Mouse (Mus musculus) kidney, embryonic 14.5 days (tissue): ENCODE results near the gene Sox8. TPM values are rescaled to one million over a fixed set of nuclear protein-coding genes. Genes with fewer than 3 reads are reported as not detected.

ENCODE experiments used
- ATAC-seq: fragments of 200-750 bp; cut with Nextera tagmentation; 2 replicates; pipeline ENCODE4 v1.8.0; 2017; ENCODE audit warnings: moderate number of reproducible peaks, mild to moderate bottlenecking, moderate TSS enrichment, moderate library complexity; ENCODE audit not compliant: low FRiP score, low TSS enrichment
- H3K27ac ChIP-seq: fragments of 300-500 bp; sonication (generic); 2 replicates; pipeline ENCODE4 v1.5.1; 2014; ENCODE audit warnings: low read depth, mild to moderate bottlenecking, low read length, moderate library complexity, mixed read lengths
- H3K27me3 ChIP-seq: fragments of 300-500 bp; sonication (generic); 2 replicates; pipeline ENCODE4 v1.6.1; 2014; ENCODE audit warnings: mild to moderate bottlenecking, low read length; ENCODE audit not compliant: control insufficient read depth, insufficient read depth
- H3K36me3 ChIP-seq: fragments of 300-500 bp; sonication (generic); 2 replicates; pipeline ENCODE4 v1.6.1; 2014; ENCODE audit warnings: low read length, mixed read lengths; ENCODE audit not compliant: control insufficient read depth, insufficient read depth
- H3K4me1 ChIP-seq: fragments of 300-500 bp; sonication (generic); 2 replicates; pipeline ENCODE4 v1.6.1; 2014; ENCODE audit warnings: low read length, mixed read lengths; ENCODE audit not compliant: control insufficient read depth, insufficient read depth
- H3K4me2 ChIP-seq: fragments of 300-500 bp; sonication (generic); replicated peaks from 2 replicates; pipeline ENCODE4 v1.6.1; 2014; ENCODE audit warnings: low read depth, mild to moderate bottlenecking, low read length
- H3K4me3 ChIP-seq: fragments of 300-500 bp; sonication (generic); 2 replicates; pipeline ENCODE4 v1.5.1; 2014; ENCODE audit warnings: mild to moderate bottlenecking, low read length
- H3K9ac ChIP-seq: fragments of 300-500 bp; sonication (generic); 2 replicates; pipeline ENCODE4 v1.6.1; 2014; ENCODE audit warnings: low read depth, mild to moderate bottlenecking, low read length, moderate library complexity
- H3K9me3 ChIP-seq: fragments of 300-500 bp; sonication (generic); 2 replicates; pipeline ENCODE4 v1.6.1; 2016; ENCODE audit warnings: low read length; ENCODE audit not compliant: control insufficient read depth
- WGBS: fragments of 180-500 bp; shearing (Covaris S2); extraction: QIAGEN DNeasy Blood & Tissue Kit; methylation state at CpG from one replicate; pipeline ENCODE4 v1.1.7; 2014; 5-methylcytosine and 5-hydroxymethylcytosine counted together
- polyA plus RNA-seq: library from polyadenylated mRNA; unstranded; fragments of >200 nt; fragmentation: Nextera tagmentation; extraction: Ambion mirVana; gene quantifications from 2 replicates; pipeline ENCODE4 v1.2.1, GENCODE M21; 2014

Gene Sox8
- polyA plus RNA-seq, 1 experiment from 2014 or later: 8.5 TPM

DNA sequence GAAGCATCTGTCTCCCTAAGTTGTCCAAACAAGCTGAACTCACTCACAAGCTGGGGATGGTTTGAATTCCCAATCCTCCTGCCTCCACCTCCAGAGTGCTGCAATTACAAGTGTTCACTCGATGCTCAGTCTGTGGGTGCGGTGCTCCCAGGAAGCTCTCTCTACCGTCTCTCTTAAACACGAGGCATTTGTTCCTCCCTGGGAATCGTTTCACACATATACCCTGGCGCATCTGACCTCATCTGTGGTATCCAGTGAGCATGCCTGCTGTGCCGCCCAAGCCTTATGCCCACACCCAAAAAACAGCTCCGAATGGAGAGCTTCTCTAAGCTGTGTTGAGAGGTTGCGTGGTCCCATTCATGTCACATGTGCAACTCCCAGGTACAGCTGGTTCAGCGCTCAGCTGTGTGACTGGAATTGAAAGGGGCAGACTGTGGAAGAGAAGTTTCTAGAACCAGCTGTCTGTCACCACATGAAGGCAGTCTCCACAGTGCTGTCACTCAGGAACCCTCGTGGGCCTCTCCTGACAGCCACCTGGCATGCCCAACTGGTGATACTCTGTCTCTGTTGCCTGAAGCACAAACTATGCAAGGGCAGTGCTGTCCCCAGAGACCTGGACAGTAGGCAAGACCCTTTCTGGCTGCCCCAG is 37.8 kb upstream of the Sox8 start:
- H3K27ac ChIP-seq: no peak overlapping the region

DNA sequence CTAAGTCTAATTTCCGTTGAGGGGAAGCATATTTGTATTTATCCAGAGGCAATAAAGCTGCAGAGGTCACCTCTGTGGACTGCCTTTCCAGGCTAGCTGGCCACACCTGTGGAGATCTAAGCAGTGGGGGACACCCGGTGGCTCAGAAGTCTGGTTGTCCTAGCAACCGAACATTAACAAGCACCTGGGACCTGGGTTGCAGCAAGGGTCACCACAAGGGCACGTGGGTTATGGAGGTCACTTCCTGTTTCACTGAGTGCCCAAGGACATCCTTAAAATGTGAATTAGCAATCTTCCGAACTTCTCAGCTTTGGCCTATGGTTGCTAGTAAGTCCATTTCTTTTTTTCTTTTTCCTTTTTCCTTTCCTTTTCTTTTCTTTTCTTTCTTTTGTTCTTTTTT is 33.7 kb upstream of the Sox8 start:
- Histone ChIP-seq H3K9me3 (no peaks in the 10 kb centered on the region), H3K27ac (no peak overlapping the region), H3K27me3 (no peaks in the 10 kb centered on the region), H3K4me1 (peaks cover 8% of the 10 kb centered on the region), H3K4me2 (no peak overlapping the region), H3K4me3 (no peak overlapping the region), H3K36me3 (no peaks in the 10 kb centered on the region), H3K9ac (no peak overlapping the region)
- 25% methylated on average over 5 of the region's 5 CpGs for whole genome bisulfite sequencing
- ATAC-seq: no peak

More for the DNA sequence above, 37.8 kb upstream of the Sox8 start:
- Histone ChIP-seq H3K36me3 (no peaks in the 10 kb centered on the region), H3K4me3 (no peak overlapping the region), H3K4me1 (peaks cover 15% of the 10 kb centered on the region), H3K27me3 (no peaks in the 10 kb centered on the region), H3K4me2 (no peak overlapping the region), H3K9me3 (no peaks in the 10 kb centered on the region), H3K9ac (no peak overlapping the region)
- no peak for ATAC-seq
- WGBS: 86% methylated on average over 11 of the region's 11 CpGs

DNA sequence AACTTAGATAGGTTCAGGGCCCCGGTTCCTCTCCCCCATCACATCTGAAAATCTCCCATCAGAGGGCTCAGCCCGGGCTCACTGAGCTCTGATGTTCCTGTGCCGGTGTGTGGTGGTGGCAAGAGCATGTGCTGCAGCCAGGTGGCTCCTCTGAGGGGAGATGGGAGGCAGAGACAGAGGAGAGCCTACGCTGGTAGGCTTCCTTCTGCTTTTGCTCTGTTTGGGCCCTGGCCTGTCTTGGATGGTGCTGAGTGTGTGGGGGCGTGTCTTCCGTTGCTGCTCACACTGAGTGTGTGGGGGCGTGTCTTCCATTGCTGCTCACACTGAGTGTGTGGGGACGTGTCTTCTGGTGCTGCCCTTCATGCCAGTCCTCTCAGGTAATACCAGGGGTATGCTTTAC is 31.9 kb upstream of the Sox8 start:
- H3K4me2 ChIP-seq: no peak overlapping the region
- H3K36me3 ChIP-seq: no peaks in the 10 kb centered on the region
- no peak overlapping the region for H3K9ac ChIP-seq
- H3K4me1 ChIP-seq: no peaks in the 10 kb centered on the region
- 65% methylated on average over 8 of the region's 8 CpGs for WGBS
- ATAC-seq: 0 out of 2 replicates have a peak, but pooled peaks have one; percentile 32
- H3K4me3 ChIP-seq: no peak overlapping the region
- H3K27me3 ChIP-seq: no peaks in the 10 kb centered on the region
- no peaks in the 10 kb centered on the region for H3K9me3 ChIP-seq
- H3K27ac ChIP-seq: no peak overlapping the region

DNA sequence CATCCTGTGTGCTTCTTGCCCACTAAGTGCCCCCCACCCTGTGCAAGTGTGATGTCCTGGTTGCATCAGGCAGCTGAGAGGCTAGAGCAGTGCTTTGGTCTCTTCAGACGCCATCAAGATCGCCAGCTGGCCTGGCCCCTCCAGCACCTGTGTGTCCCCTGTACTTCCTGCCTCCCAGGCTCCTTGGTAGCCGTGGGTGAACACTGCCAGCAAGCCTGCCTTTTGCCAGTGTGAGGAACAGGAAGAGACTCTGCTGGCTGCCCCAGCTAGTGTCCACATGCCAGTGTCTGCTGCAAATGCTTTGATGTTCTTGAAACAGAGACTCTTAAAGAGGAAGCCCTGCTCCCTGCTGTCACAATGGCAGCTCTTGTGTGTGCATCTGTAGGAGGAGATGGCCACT is 27.1 kb upstream of the Sox8 start:
- no peak for ATAC-seq
- 50% methylated on average over 3 of the region's 3 CpGs for WGBS
- H3K27me3 ChIP-seq: no peaks in the 10 kb centered on the region

DNA sequence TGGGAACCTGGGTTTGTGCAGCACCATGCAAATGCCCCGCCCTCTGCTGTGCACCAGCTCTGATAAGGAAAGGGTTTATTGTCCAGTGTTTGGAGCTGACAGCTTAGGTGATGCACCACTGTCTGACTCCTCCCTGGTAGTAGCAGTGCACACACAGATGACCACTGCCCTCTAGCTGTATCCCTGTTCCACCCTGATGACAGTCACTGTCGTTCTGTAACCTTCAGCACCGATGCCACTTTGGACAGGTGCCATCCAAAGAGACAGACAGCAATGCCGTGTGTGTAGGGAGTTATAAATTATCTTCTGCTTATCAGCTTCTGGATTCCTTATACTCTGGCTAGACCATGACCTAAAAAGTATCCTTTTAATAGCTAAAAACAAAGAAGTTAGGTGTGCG is 25.0 kb upstream of the Sox8 start:
- ATAC-seq: no peak
- Histone ChIP-seq H3K27me3 (no peaks in the 10 kb centered on the region), H3K36me3 (peaks cover 3% of the 10 kb centered on the region; the same call in 1 of the 2 replicates), H3K9ac (no peak overlapping the region), H3K4me2 (no peak overlapping the region), H3K9me3 (no peaks in the 10 kb centered on the region), H3K4me3 (no peak overlapping the region), H3K4me1 (peaks cover 9% of the 10 kb centered on the region), H3K27ac (no peak overlapping the region)
- WGBS: 80% methylated on average over 5 of the region's 5 CpGs

More for the DNA sequence above, 27.1 kb upstream of the Sox8 start:
- Histone ChIP-seq H3K4me2 (no peak overlapping the region), H3K4me3 (no peak overlapping the region), H3K4me1 (peaks cover 9% of the 10 kb centered on the region), H3K9me3 (no peaks in the 10 kb centered on the region), H3K36me3 (peaks cover 3% of the 10 kb centered on the region; the same call in 1 of the 2 replicates), H3K9ac (no peak overlapping the region), H3K27ac (no peak overlapping the region)

DNA sequence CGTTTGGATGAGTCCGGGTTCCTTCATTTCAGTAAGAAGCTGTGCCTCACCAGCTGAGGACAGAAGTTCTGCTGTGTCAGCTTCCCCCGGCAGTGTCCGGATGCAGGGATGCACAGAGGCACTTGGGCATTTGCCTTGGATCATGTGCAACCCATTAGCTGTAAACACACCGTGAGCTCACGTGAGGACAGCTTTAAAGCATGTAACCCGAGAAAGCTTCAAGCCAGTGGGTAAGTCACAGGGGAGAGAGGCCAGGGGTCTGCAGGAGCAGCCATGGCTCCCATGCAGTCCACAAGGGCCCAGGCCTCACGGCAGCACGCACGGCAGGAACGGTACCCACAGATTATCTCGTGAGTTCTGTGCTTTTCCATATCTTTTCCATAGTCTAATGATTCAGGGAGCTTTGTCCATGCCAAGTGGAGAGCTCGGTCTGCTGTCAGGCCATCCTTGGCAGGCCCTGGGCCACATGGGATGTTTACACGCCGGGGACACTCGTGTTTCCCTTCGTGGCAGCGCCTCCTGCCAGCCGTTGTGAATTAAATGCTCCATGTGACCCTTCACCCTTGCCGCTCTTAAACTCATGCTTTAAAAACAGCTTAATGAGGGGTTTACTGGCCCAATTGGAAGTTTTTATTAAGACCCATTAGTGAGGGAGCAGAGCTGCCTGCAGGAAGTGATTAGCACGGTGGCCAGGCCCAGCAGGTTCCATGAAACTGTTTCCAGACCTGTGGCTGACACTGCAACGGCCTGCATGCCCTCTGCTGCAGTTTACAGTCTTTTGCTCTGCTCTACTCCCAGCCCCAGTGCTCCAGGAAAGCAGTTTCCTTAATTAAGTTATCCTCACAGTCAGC is 23.1 kb upstream of the Sox8 start:
- H3K36me3 ChIP-seq: peaks cover 13% of the 10 kb centered on the region
- no peak overlapping the region for H3K27ac ChIP-seq
- no peaks in the 10 kb centered on the region for H3K9me3 ChIP-seq
- no peaks in the 10 kb centered on the region for H3K27me3 ChIP-seq
- ATAC-seq: peak; percentile 60
- no peak overlapping the region for H3K4me2 ChIP-seq
- 21% methylated on average over 22 of the region's 22 CpGs for WGBS
- H3K9ac ChIP-seq: no peak overlapping the region
- H3K4me3 ChIP-seq: no peak overlapping the region
- H3K4me1 ChIP-seq: peaks cover 9% of the 10 kb centered on the region

DNA sequence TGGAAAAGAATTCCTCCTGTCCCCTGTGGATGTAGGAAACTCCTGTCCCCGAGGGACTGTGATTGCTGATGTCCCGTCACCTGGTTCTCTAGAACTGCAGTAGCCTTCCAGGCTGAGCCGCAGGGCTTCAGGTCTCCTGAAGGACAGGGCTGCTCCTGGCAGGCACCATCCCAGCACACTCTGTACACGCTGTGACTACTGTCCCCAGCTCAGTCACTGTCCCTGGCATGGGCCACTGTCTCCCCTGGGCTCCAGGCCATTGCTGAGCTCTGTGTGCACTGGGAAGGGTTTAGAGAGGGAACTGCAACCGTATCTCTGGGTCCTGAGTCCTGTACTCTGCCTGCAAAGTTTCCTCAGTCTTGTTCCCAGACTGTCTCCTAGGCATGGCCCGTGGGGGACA is 21.9 kb upstream of the Sox8 start:
- ATAC-seq: no peak
- H3K4me3 ChIP-seq: no peak overlapping the region
- 79% methylated on average over 6 of the region's 6 CpGs for WGBS
- no peak overlapping the region for H3K4me2 ChIP-seq
- H3K36me3 ChIP-seq: peaks cover 23% of the 10 kb centered on the region
- peaks cover 9% of the 10 kb centered on the region for H3K4me1 ChIP-seq
- no peaks in the 10 kb centered on the region for H3K9me3 ChIP-seq
- no peaks in the 10 kb centered on the region for H3K27me3 ChIP-seq
- no peak overlapping the region for H3K9ac ChIP-seq
- H3K27ac ChIP-seq: no peak overlapping the region

DNA sequence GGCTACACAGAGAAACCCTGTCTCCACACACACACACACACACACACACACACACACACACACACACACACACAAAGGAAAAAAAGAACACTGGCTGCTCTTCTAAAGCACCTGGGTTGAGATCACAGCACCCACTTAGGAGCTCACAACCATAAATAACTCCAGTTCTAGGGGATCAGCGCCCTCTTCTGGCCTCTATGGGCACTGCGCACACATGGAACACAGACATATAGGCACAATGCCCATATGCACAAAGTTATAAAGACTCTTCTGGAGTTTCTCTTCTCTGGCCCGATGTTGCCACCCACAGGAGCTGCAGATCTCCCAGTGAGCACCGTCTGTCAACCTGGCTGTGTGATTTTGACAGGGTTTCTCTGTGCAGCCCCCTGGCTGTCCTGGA is 20.5 kb upstream of the Sox8 start:
- Histone ChIP-seq H3K9me3 (no peaks in the 10 kb centered on the region), H3K4me3 (no peak overlapping the region), H3K36me3 (peaks cover 28% of the 10 kb centered on the region), H3K4me2 (no peak overlapping the region), H3K27ac (no peak overlapping the region), H3K27me3 (no peaks in the 10 kb centered on the region), H3K4me1 (peaks cover 9% of the 10 kb centered on the region), H3K9ac (no peak overlapping the region)
- 87% methylated on average over 4 of the region's 4 CpGs for WGBS
- no peak for ATAC-seq

DNA sequence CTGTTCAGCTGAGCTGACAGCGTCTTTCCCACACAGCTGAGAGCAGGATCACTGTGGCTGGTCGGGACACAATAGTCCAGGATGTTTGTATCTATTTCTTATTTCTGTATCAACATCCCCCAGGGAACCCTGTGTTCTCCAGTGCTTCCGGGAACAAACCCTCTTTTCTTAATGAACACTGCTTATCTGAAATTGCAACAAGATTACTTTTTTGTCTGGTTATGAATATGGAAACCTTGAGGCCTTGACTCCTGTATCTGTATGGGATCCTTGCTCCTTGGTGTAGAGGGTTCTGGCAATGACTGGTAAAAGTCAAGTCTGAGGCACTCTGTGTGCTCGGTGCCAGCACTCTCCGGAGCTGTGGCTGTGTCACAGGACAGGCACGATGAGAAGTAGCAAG is 19.6 kb upstream of the Sox8 start:
- Histone ChIP-seq H3K4me2 (no peak overlapping the region), H3K9ac (no peak overlapping the region), H3K27ac (no peak overlapping the region), H3K36me3 (peaks cover 35% of the 10 kb centered on the region), H3K27me3 (no peaks in the 10 kb centered on the region), H3K4me1 (peaks cover 9% of the 10 kb centered on the region), H3K9me3 (no peaks in the 10 kb centered on the region), H3K4me3 (no peak overlapping the region)
- ATAC-seq: no peak
- 93% methylated on average over 6 of the region's 6 CpGs for WGBS
